Comparison of ENCODE assay signal across 11 mouse cellular contexts in genomic region chr10:69107253-69107652, GRCm38 (mm10). TPM values are rescaled to one million over a fixed set of nuclear protein-coding genes. Genes with fewer than 3 reads are reported as not detected.
DNase-seq lines count a peak whose midpoint lies in the region; ATAC-seq lines count a peak whose summit lies in the region.
"Had no signal": no experiment of that assay in that cellular context is flagged by ENCODE, and none has a peak within 500 bp of the region (broad histone marks: within the 10 kb centered on the region; RNA-seq: fewer than 3 reads in every experiment).

No protein-coding gene starts in this region.

- H3K27ac ChIP-seq in neural tube, embryonic 15.5 days (replicated peaks) = no peak overlapping the region
- H3K27ac ChIP-seq: hindbrain, embryonic 14.5 days; midbrain, embryonic 12.5 days had no signal

- no peaks in the 10 kb centered on the region for H3K36me3 ChIP-seq in neural tube, embryonic 15.5 days
- H3K36me3 ChIP-seq: midbrain, embryonic 12.5 days had no signal

- no peak overlapping the region for H3K9ac ChIP-seq in neural tube, embryonic 15.5 days (replicated peaks)
- H3K9ac ChIP-seq: hindbrain, embryonic 14.5 days; midbrain, embryonic 12.5 days had no signal

- ATAC-seq in neural tube, embryonic 15.5 days (ENCODE audit: low FRiP score) = no peak
- ATAC-seq: Patski had no signal

- no peaks in the 10 kb centered on the region for H3K9me3 ChIP-seq in neural tube, embryonic 15.5 days (replicated peaks)
- H3K9me3 ChIP-seq: midbrain, embryonic 12.5 days had no signal

- no peaks in the 10 kb centered on the region for H3K27me3 ChIP-seq in neural tube, embryonic 15.5 days (replicated peaks)
- H3K27me3 ChIP-seq: midbrain, embryonic 12.5 days; Patski had no signal

- intact Hi-C loops in left cerebral cortex, postnatal 4 days (cut with DNase I) = no loop called here
- intact Hi-C loops in left cerebral cortex, postnatal 25 days (cut with DNase I) = no loop called here
- intact Hi-C loops in heart, postnatal 36 days (cut with DNase I) = no loop called here

- 55% methylated on average over 8 of the region's 8 CpGs for WGBS in neural tube, embryonic 15.5 days

- peak; percentile 8 to 13 for DNase-seq in adrenal gland, postnatal 36 days
- no peak for DNase-seq in adrenal gland, adult 18-20 months (ENCODE audit: low spot score in 2 of 2)
- DNase-seq in left cerebral cortex, postnatal 4 days = peak; percentile 7
- DNase-seq in left cerebral cortex, postnatal 25 days (ENCODE audit: low spot score in 2 of 2) = no peak
- DNase-seq in heart, postnatal 36 days = peak; percentile 9 to 19
- DNase-seq in lung, postnatal 25 days (ENCODE audit: low spot score) = peak; percentile 35
- DNase-seq in thymus, postnatal 36 days = no peak

- H3K4me2 ChIP-seq in neural tube, embryonic 15.5 days = no peak overlapping the region
- H3K4me2 ChIP-seq: hindbrain, embryonic 14.5 days; midbrain, embryonic 12.5 days had no signal

- H3K4me3 ChIP-seq in neural tube, embryonic 15.5 days (replicated peaks) = no peak overlapping the region
- H3K4me3 ChIP-seq: midbrain, embryonic 12.5 days had no signal

- H3K4me1 ChIP-seq in neural tube, embryonic 15.5 days = peaks cover 8% of the 10 kb centered on the region; the same call in 1 of the 2 replicates
- H3K4me1 ChIP-seq: midbrain, embryonic 12.5 days had no signal

RNA-seq across cellular contexts. Expression of gene Rhobtb1, which starts 44.0 kb away (rescaled TPM):
- 10 to 100 TPM in 1 of 2 experiments, 1 to 10 TPM in 1; 7.5 to 11.1 TPM for total RNA-seq in adrenal gland, postnatal 36 days (2021)
- 1 to 10 TPM; 6.0 to 7.3 TPM for total RNA-seq in adrenal gland, adult 18-20 months (2021)
- total RNA-seq in left cerebral cortex, postnatal 4 days (2021) = 10 to 100 TPM; 24.5 to 24.6 TPM
- total RNA-seq in left cerebral cortex, postnatal 25 days (2021) = 1 to 10 TPM; 6.3 to 6.7 TPM
- 100 to 1,000 TPM; 192 to 202 TPM for total RNA-seq in heart, postnatal 36 days (2021)
- polyA plus RNA-seq in neural tube, embryonic 15.5 days (2015; fragmentation: Nextera tagmentation; extraction: Ambion mirVana) = 15.7 and 16.1 TPM in 2 replicates

Comparison
In these comparisons a context has a peak if more than half of its experiments do, and no peak if none do; other contexts are left out.
1. DNase-seq: peak in adrenal gland, postnatal 36 days (2 of 2), left cerebral cortex, postnatal 4 days (single experiment), heart, postnatal 36 days (2 of 2) and lung, postnatal 25 days (single experiment); none in adrenal gland, adult 18-20 months (0 of 2), left cerebral cortex, postnatal 25 days (0 of 2) and thymus, postnatal 36 days (0 of 2).
2. RNA of gene Rhobtb1, which starts 44.0 kb away (total RNA-seq): 192 to 202 TPM in heart, postnatal 36 days; 24.5 to 24.6 TPM in left cerebral cortex, postnatal 4 days, 7.5 to 11.1 TPM in adrenal gland, postnatal 36 days, 6.0 to 7.3 TPM in adrenal gland, adult 18-20 months and 6.3 to 6.7 TPM in left cerebral cortex, postnatal 25 days; every median in the first group is over 4 times any median in the second.